Mouse (Mus musculus): ENCODE results near the gene 1810043G02Rik. TPM values are rescaled to one million over a fixed set of nuclear protein-coding genes. Genes with fewer than 3 reads are reported as not detected.
A peak's percentile ranks its signal among the peaks of the same experiment; 100 is the strongest.

The 1810043G02Rik gene
- total RNA-seq, 1 experiment: 8.4 TPM

GRCm38 (mm10) chr10:77976458-77977150 lies 1.7 kb upstream of the 1810043G02Rik start:
- Histone ChIP-seq H3K9ac (ENCODE audit: insufficient read depth, low read depth, low read length, poor library complexity, severe bottlenecking) (no peak overlapping the region), H3K27ac (ENCODE audit: insufficient read depth, low read depth, low read length, poor library complexity, severe bottlenecking) (no peak overlapping the region), H3K4me3 (ENCODE audit: insufficient read depth in 1 of 2, low read depth in 1 of 2, low read length in 2 of 2, poor library complexity in 1 of 2, severe bottlenecking in 1 of 2) (no peak overlapping the region), H3K9me3 (ENCODE audit: control insufficient read depth, insufficient read depth, low read depth, low read length) (no peaks in the 10 kb centered on the region), H3K4me1 (ENCODE audit: control insufficient read depth in 2 of 2, insufficient read depth in 2 of 2, low read length in 2 of 2, poor library complexity in 1 of 2) (no peaks in the 10 kb centered on the region), H3K36me3 (ENCODE audit: control insufficient read depth, insufficient read depth, low read length, poor library complexity, severe bottlenecking) (no peaks in the 10 kb centered on the region)
- in situ Hi-C loops (cut with MboI; ENCODE audit: low sequenced_read_pairs in 2 of 2, unreplicated experiment in 2 of 2): no loop called here
- TF ChIP-seq ZNF384 (IDR thresholded peaks at IDR 0.05; ENCODE audit: low read depth, low read length): no peak
- no peak for TF ChIP-seq MAFK (IDR thresholded peaks at IDR 0.05; ENCODE audit: insufficient read depth, low read depth, low read length)
- no peak for TF ChIP-seq CHD2 (IDR thresholded peaks at IDR 0.05; ENCODE audit: low read depth, low read length)
- TF ChIP-seq ZC3H11A (IDR thresholded peaks at IDR 0.05; ENCODE audit: borderline replicate concordance, low read depth, low read length): no peak
- no peak for TF ChIP-seq HCFC1 (IDR thresholded peaks at IDR 0.05; ENCODE audit: borderline replicate concordance, insufficient read depth, low read length)
- no peak for DNase-seq (ENCODE audit: low read depth, low spot score)

- Histone ChIP-seq H3K36me3 (ENCODE audit: control insufficient read depth, insufficient read depth, low read length, poor library complexity, severe bottlenecking) (peaks cover 22% of the 10 kb centered on the region), H3K9ac (ENCODE audit: insufficient read depth, low read depth, low read length, poor library complexity, severe bottlenecking) (no peak overlapping the region), H3K9me3 (ENCODE audit: control insufficient read depth, insufficient read depth, low read depth, low read length) (no peaks in the 10 kb centered on the region), H3K4me1 (ENCODE audit: control insufficient read depth in 2 of 2, insufficient read depth in 2 of 2, low read length in 2 of 2, poor library complexity in 1 of 2) (no peaks in the 10 kb centered on the region), H3K27ac (ENCODE audit: insufficient read depth, low read depth, low read length, poor library complexity, severe bottlenecking) (no peak overlapping the region), H3K4me3 (ENCODE audit: insufficient read depth in 1 of 2, low read depth in 1 of 2, low read length in 2 of 2, poor library complexity in 1 of 2, severe bottlenecking in 1 of 2) (no peak overlapping the region)
- TF ChIP-seq MAFK (IDR thresholded peaks at IDR 0.05; ENCODE audit: insufficient read depth, low read depth, low read length) (no peak), ZNF384 (IDR thresholded peaks at IDR 0.05; ENCODE audit: low read depth, low read length) (no peak), HCFC1 (IDR thresholded peaks at IDR 0.05; ENCODE audit: borderline replicate concordance, insufficient read depth, low read length) (no peak), ZC3H11A (IDR thresholded peaks at IDR 0.05; ENCODE audit: borderline replicate concordance, low read depth, low read length) (peak; percentile 84), CHD2 (IDR thresholded peaks at IDR 0.05; ENCODE audit: low read depth, low read length) (no peak)
- peak; percentile 83 for DNase-seq (ENCODE audit: low read depth, low spot score)
- in situ Hi-C loops (cut with MboI; ENCODE audit: low sequenced_read_pairs in 2 of 2, unreplicated experiment in 2 of 2): no loop called here
These were observed 6.3 kb downstream of the 1810043G02Rik start for GRCm38 (mm10) chr10:77984660-77985059.

GRCm38 (mm10) chr10:77985775-77986174 lies 7.5 kb downstream of the 1810043G02Rik start:
- peaks cover 33% of the 10 kb centered on the region for H3K36me3 ChIP-seq (ENCODE audit: control insufficient read depth, insufficient read depth, low read length, poor library complexity, severe bottlenecking)
- no peak overlapping the region for H3K27ac ChIP-seq (ENCODE audit: insufficient read depth, low read depth, low read length, poor library complexity, severe bottlenecking)
- no peak for DNase-seq (ENCODE audit: low read depth, low spot score)
- H3K9me3 ChIP-seq (ENCODE audit: control insufficient read depth, insufficient read depth, low read depth, low read length): no peaks in the 10 kb centered on the region
- H3K9ac ChIP-seq (ENCODE audit: insufficient read depth, low read depth, low read length, poor library complexity, severe bottlenecking): no peak overlapping the region
- no peak overlapping the region for H3K4me3 ChIP-seq (ENCODE audit: insufficient read depth in 1 of 2, low read depth in 1 of 2, low read length in 2 of 2, poor library complexity in 1 of 2, severe bottlenecking in 1 of 2)
- H3K4me1 ChIP-seq (ENCODE audit: control insufficient read depth in 2 of 2, insufficient read depth in 2 of 2, low read length in 2 of 2, poor library complexity in 1 of 2): 0 out of 4 replicates have a peak, but pooled peaks cover 0 to 2% of the 10 kb centered on the region in 2 experiments
- in situ Hi-C loops (cut with MboI; ENCODE audit: low sequenced_read_pairs in 2 of 2, unreplicated experiment in 2 of 2): no loop called here
- TF ChIP-seq CHD2 (IDR thresholded peaks at IDR 0.05; ENCODE audit: low read depth, low read length) (no peak), ZC3H11A (IDR thresholded peaks at IDR 0.05; ENCODE audit: borderline replicate concordance, low read depth, low read length) (no peak), ZNF384 (IDR thresholded peaks at IDR 0.05; ENCODE audit: low read depth, low read length) (no peak)

- no peaks in the 10 kb centered on the region for H3K4me1 ChIP-seq (ENCODE audit: control insufficient read depth in 2 of 2, insufficient read depth in 2 of 2, low read length in 2 of 2, poor library complexity in 1 of 2)
- H3K4me3 ChIP-seq (ENCODE audit: insufficient read depth in 1 of 2, low read depth in 1 of 2, low read length in 2 of 2, poor library complexity in 1 of 2, severe bottlenecking in 1 of 2): no peak overlapping the region
- no peak overlapping the region for H3K27ac ChIP-seq (ENCODE audit: insufficient read depth, low read depth, low read length, poor library complexity, severe bottlenecking)
- TF ChIP-seq ZNF384 (IDR thresholded peaks at IDR 0.05; ENCODE audit: low read depth, low read length) (no peak), HCFC1 (IDR thresholded peaks at IDR 0.05; ENCODE audit: borderline replicate concordance, insufficient read depth, low read length) (no peak), CHD2 (IDR thresholded peaks at IDR 0.05; ENCODE audit: low read depth, low read length) (no peak), ZC3H11A (IDR thresholded peaks at IDR 0.05; ENCODE audit: borderline replicate concordance, low read depth, low read length) (no peak), MAFK (IDR thresholded peaks at IDR 0.05; ENCODE audit: insufficient read depth, low read depth, low read length) (no peak)
- no peak overlapping the region for H3K9ac ChIP-seq (ENCODE audit: insufficient read depth, low read depth, low read length, poor library complexity, severe bottlenecking)
- peaks cover 89% of the 10 kb centered on the region for H3K36me3 ChIP-seq (ENCODE audit: control insufficient read depth, insufficient read depth, low read length, poor library complexity, severe bottlenecking)
- in situ Hi-C loops (cut with MboI; ENCODE audit: low sequenced_read_pairs in 2 of 2, unreplicated experiment in 2 of 2): no loop called here
- H3K9me3 ChIP-seq (ENCODE audit: control insufficient read depth, insufficient read depth, low read depth, low read length): no peaks in the 10 kb centered on the region
- DNase-seq (ENCODE audit: low read depth, low spot score): no peak
These were observed 17.3 kb downstream of the 1810043G02Rik start for GRCm38 (mm10) chr10:77995639-77996038.
